Mouse (Mus musculus): ENCODE data around the gene Kcne3.

DNA sequence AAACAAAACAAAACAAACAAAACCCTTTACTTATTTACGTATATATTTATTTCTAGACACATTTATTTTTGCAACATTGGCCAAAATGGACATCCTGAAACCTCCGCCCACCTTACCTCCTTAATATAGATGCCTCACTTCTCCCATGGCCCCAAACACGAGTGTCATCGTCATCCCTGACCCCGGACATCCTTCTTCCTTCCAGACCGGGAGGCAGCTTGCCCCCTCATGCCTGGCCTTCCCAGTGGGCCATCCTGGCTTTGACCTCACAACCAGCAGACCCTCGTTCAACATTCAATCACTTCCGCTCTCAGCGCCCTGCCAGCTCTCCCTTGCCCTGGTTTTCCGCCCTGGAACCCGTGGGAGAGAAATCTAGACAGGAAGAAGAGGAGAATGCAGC, 25.7 kb upstream of the Kcne3 start:
- TF ChIP-seq CTCF (IDR thresholded peaks at IDR 0.05; ENCODE audit: low read depth) (no peak), EP300 (IDR thresholded peaks at IDR 0.05; ENCODE audit: low read depth) (no peak)
